Mouse (Mus musculus) midbrain, embryonic 16.5 days (tissue): Measurements from ENCODE around the gene 4930544D05Rik. TPM values are rescaled to one million over a fixed set of nuclear protein-coding genes. Genes with fewer than 3 reads are reported as not detected.
A peak's percentile ranks its signal among the peaks of the same experiment; 100 is the strongest.

Experiments
- ATAC-seq: fragments of 200-750 bp; cut with Nextera tagmentation; 2 replicates; pipeline ENCODE4 v1.8.0; 2017; ENCODE audit warnings: moderate TSS enrichment
- H3K27ac ChIP-seq: fragments of 300-500 bp; sonication (generic); 2 replicates; pipeline ENCODE4 v1.5.1; 2014; ENCODE audit warnings: mild to moderate bottlenecking, low read length, mixed read lengths
- H3K27me3 ChIP-seq: fragments of 300-500 bp; sonication (generic); 2 replicates; pipeline ENCODE4 v1.6.1; 2014; ENCODE audit warnings: low read depth, low read length, mixed read lengths; ENCODE audit not compliant: control insufficient read depth, insufficient read depth
- H3K36me3 ChIP-seq: fragments of 300-500 bp; sonication (generic); 2 replicates; pipeline ENCODE4 v1.6.1; 2014; ENCODE audit warnings: mild to moderate bottlenecking, low read length, moderate library complexity, mixed read lengths; ENCODE audit not compliant: control insufficient read depth, insufficient read depth
- H3K4me1 ChIP-seq: fragments of 300-500 bp; sonication (generic); 2 replicates; pipeline ENCODE4 v1.6.1; 2014; ENCODE audit warnings: mild to moderate bottlenecking, low read length, mixed read lengths; ENCODE audit not compliant: control insufficient read depth, insufficient read depth
- H3K4me2 ChIP-seq: fragments of 300-500 bp; sonication (generic); 2 replicates; pipeline ENCODE4 v1.6.1; 2014; ENCODE audit warnings: mild to moderate bottlenecking, low read length, mixed read lengths
- H3K4me3 ChIP-seq: fragments of 300-500 bp; sonication (generic); 2 replicates; pipeline ENCODE4 v1.5.1; 2014; ENCODE audit warnings: low read depth, mild to moderate bottlenecking, low read length, moderate library complexity, mixed read lengths
- H3K9ac ChIP-seq: fragments of 300-500 bp; sonication (generic); 2 replicates; pipeline ENCODE4 v1.6.1; 2014; ENCODE audit warnings: low read depth, low read length, mixed read lengths
- H3K9me3 ChIP-seq: fragments of 300-500 bp; sonication (generic); replicated peaks from 2 replicates; pipeline ENCODE4 v1.6.1; 2014; ENCODE audit warnings: mild to moderate bottlenecking, low read length, mixed read lengths; ENCODE audit not compliant: control insufficient read depth, poor library complexity, severe bottlenecking
- WGBS: fragments of 180-500 bp; shearing (Covaris S2); extraction: QIAGEN DNeasy Blood & Tissue Kit; methylation state at CpG from one replicate; pipeline ENCODE4 v1.1.7; 2014; 5-methylcytosine and 5-hydroxymethylcytosine counted together
- polyA plus RNA-seq: library from polyadenylated mRNA; unstranded; fragments of >200 nt; fragmentation: Nextera tagmentation; extraction: Ambion mirVana; gene quantifications from 2 replicates; pipeline ENCODE4 v1.2.1, GENCODE M21; 2015

The 4930544D05Rik gene
- polyA plus RNA-seq, 1 experiment from 2014 or later = not detected

- H3K4me1 ChIP-seq = peaks cover 3% of the 10 kb centered on the region; the same call in 1 of the 2 replicates
- ATAC-seq = no peak
- H3K9ac ChIP-seq = no peak overlapping the region
- H3K4me3 ChIP-seq = no peak overlapping the region
- H3K4me2 ChIP-seq = no peak overlapping the region
- H3K27me3 ChIP-seq = no peaks in the 10 kb centered on the region
- H3K9me3 ChIP-seq = no peaks in the 10 kb centered on the region
- H3K36me3 ChIP-seq = peaks cover 41% of the 10 kb centered on the region
- 92% methylated on average over 4 of the region's 4 CpGs for WGBS
- H3K27ac ChIP-seq = no peak overlapping the region
These were observed 4.9 kb upstream of the 4930544D05Rik start for GRCm38 (mm10) chr11:70610752-70611151.

GRCm38 (mm10) chr11:70612505-70612904 is 3.1 kb upstream of the 4930544D05Rik start:
- no peak overlapping the region for H3K4me2 ChIP-seq
- H3K9me3 ChIP-seq = no peaks in the 10 kb centered on the region
- peaks cover 33% of the 10 kb centered on the region for H3K36me3 ChIP-seq
- H3K4me1 ChIP-seq = peaks cover 3% of the 10 kb centered on the region; the same call in 1 of the 2 replicates
- 84% methylated on average over 7 of the region's 7 CpGs for WGBS
- H3K27me3 ChIP-seq = no peaks in the 10 kb centered on the region
- no peak for ATAC-seq
- no peak overlapping the region for H3K9ac ChIP-seq
- no peak overlapping the region for H3K27ac ChIP-seq
- no peak overlapping the region for H3K4me3 ChIP-seq

DNA sequence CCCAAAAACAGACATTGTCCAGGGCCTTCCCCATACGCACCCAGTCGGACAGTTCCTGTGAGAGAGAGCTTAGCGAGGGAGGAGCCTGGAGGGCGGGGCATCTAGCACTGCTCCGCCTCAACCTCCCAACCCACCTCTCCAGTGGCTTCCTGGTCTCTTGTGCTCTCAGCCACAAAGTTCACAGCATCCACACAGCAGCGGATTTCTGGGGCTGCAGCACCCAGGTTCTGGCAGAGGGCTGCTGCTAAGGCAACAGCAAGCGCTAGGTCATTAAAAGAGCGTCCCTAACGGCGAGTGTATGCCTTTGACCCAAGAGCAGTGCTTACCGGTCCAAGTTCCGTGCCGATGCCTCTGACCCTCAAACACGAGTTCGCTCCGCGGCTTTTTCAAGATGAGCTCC is 574 bp upstream of the 4930544D05Rik start:
- H3K4me3 ChIP-seq = peak overlapping the region; percentile 13; the same call in 1 of the 2 replicates
- H3K4me1 ChIP-seq = peaks cover 3% of the 10 kb centered on the region; the same call in 1 of the 2 replicates
- H3K9me3 ChIP-seq = no peaks in the 10 kb centered on the region
- peaks cover 19% of the 10 kb centered on the region for H3K36me3 ChIP-seq
- H3K27me3 ChIP-seq = no peaks in the 10 kb centered on the region
- H3K9ac ChIP-seq = peak overlapping the region; percentile 4; the same call in 1 of the 2 replicates
- ATAC-seq = no peak
- 3% methylated on average over 17 of the region's 17 CpGs for WGBS
- peak overlapping the region; percentile 46 for H3K4me2 ChIP-seq
- no peak overlapping the region for H3K27ac ChIP-seq

- no peak within 1 kb of the TSS for H3K4me2 ChIP-seq
- 36% methylated on average over 1 of the region's 1 CpGs for WGBS
- H3K9me3 ChIP-seq = no peaks in the 10 kb centered on the region
- ATAC-seq = no peak
- H3K4me3 ChIP-seq = no peak within 1 kb of the TSS
- no peak within 1 kb of the TSS for H3K27ac ChIP-seq
- no peaks in the 10 kb centered on the region for H3K27me3 ChIP-seq
- H3K9ac ChIP-seq = no peak within 1 kb of the TSS
- 0 out of 2 replicates have a peak, but pooled peaks cover 3% of the 10 kb centered on the region for H3K36me3 ChIP-seq
- H3K4me1 ChIP-seq = peaks cover 3% of the 10 kb centered on the region; the same call in 1 of the 2 replicates
These were observed 3.5 kb downstream of the 4930544D05Rik start, which contains the start of gene Chrne for GRCm38 (mm10) chr11:70619101-70619500. Chrne (minus strand) TSS chr11:70619216.

DNA sequence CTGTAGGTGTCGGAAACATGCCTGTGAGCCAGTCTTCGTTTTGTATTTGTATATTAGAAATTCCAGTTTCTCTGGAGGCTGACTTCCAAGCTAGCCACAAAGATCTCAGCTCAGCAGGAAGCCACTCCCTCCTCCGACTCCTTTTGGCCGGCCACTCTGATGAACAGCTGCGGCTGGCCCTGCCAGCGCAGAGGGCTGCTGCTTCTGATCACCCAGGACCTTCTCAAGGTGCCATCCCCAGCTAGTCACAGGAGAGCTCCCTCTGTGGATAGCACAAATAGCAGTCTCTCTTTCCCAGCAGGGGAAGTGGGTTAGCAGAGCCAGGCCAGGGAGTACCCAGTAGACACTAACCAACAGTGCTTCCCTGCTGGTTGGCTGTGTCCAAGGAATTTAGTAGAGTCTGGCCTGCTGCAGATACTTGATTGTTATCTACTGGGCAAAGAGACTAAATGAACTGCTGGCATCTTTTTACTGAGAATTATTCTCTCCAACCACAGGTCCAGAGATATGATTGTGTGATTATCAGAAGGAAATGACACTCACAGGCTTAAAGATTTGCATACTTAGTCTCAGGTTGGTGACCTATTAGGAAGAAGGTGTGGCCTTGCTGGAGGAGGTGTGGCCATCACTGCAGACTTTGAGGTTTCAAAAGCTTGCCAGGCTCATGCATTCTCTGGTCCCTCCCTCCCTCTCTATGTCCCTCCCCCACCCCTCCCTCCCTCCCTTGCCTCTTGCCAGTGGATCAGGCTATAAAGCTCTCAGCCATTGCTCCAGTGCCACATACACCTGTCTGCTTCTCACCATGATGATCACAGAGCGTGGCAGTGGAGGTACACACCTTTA is 6.5 kb downstream of the 4930544D05Rik start:
- Histone ChIP-seq H3K9me3 (no peaks in the 10 kb centered on the region), H3K36me3 (no peaks in the 10 kb centered on the region), H3K4me1 (no peaks in the 10 kb centered on the region), H3K9ac (no peak overlapping the region), H3K4me2 (no peak overlapping the region), H3K4me3 (no peak overlapping the region), H3K27ac (no peak overlapping the region), H3K27me3 (no peaks in the 10 kb centered on the region)
- ATAC-seq = no peak
- WGBS = 40% methylated on average over 7 of the region's 7 CpGs

- Histone ChIP-seq H3K9ac (no peak overlapping the region), H3K4me1 (no peaks in the 10 kb centered on the region), H3K36me3 (no peaks in the 10 kb centered on the region), H3K27me3 (no peaks in the 10 kb centered on the region), H3K4me2 (no peak overlapping the region), H3K4me3 (no peak overlapping the region), H3K9me3 (no peaks in the 10 kb centered on the region), H3K27ac (no peak overlapping the region)
- no peak for ATAC-seq
- 88% methylated on average over 10 of the region's 10 CpGs for WGBS
These were observed 7.5 kb downstream of the 4930544D05Rik start for GRCm38 (mm10) chr11:70623053-70623742.

GRCm38 (mm10) chr11:70625473-70625872 is 9.8 kb downstream of the 4930544D05Rik start:
- H3K4me3 ChIP-seq = no peak overlapping the region
- whole genome bisulfite sequencing = 53% methylated on average over 4 of the region's 4 CpGs
- no peaks in the 10 kb centered on the region for H3K27me3 ChIP-seq
- no peak for ATAC-seq
- H3K9ac ChIP-seq = no peak overlapping the region
- H3K36me3 ChIP-seq = no peaks in the 10 kb centered on the region
- no peaks in the 10 kb centered on the region for H3K4me1 ChIP-seq
- H3K9me3 ChIP-seq = no peaks in the 10 kb centered on the region
- H3K27ac ChIP-seq = no peak overlapping the region
- H3K4me2 ChIP-seq = no peak overlapping the region

DNA sequence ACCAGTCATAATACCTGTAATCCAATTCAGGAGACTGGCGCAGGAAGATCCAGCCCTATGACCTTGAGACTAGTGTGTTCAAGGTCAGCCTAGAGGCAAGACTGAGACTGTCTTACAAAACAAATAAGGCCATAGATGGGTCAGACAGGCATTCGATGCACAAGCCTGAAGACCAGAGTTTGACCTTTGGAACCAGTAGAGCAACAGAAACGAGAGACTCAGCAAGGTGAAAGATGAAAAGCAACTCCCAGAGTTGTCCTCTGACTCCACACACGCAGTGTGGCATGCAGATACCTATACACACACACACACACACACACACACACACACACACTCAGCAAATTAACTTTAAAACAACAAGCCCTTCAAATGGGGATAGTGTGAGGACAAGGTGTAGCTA is 11.2 kb downstream of the 4930544D05Rik start:
- H3K9me3 ChIP-seq = no peaks in the 10 kb centered on the region
- ATAC-seq = no peak
- no peak overlapping the region for H3K9ac ChIP-seq
- H3K27me3 ChIP-seq = no peaks in the 10 kb centered on the region
- WGBS = 81% methylated on average over 4 of the region's 4 CpGs
- H3K36me3 ChIP-seq = no peaks in the 10 kb centered on the region
- no peak overlapping the region for H3K4me2 ChIP-seq
- H3K27ac ChIP-seq = no peak overlapping the region
- H3K4me3 ChIP-seq = no peak overlapping the region
- H3K4me1 ChIP-seq = no peaks in the 10 kb centered on the region

DNA sequence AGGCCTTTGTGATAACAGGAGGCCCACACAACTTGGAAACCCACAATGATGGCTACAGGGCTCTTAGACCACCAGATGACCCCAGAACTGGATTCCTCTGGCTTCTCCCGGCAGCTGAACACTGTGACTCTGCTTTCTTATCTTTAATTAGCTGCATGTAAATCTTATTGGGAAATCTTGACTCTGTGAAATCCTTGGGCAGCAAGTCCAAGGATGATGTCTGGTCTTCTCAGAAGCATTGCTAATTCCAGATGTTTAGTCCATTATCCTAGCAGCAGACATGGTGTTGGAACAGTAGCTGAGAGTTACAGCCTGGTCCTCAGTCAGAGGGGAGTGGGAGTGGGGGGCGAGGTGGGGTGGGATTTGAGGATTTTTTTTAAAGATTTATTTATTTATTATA is 12.8 kb downstream of the 4930544D05Rik start:
- WGBS = 79% methylated on average over 2 of the region's 2 CpGs
- Histone ChIP-seq H3K9me3 (no peaks in the 10 kb centered on the region), H3K9ac (no peak overlapping the region), H3K36me3 (no peaks in the 10 kb centered on the region), H3K27me3 (no peaks in the 10 kb centered on the region), H3K4me1 (no peaks in the 10 kb centered on the region), H3K27ac (no peak overlapping the region), H3K4me3 (no peak overlapping the region), H3K4me2 (no peak overlapping the region)
- ATAC-seq = no peak
